Mouse (Mus musculus) bone marrow macrophage, adult 2 months (primary cell): ENCODE results near the gene Asgr1. TPM values are rescaled to one million over a fixed set of nuclear protein-coding genes. Genes with fewer than 3 reads are reported as not detected.

Experiments
- H3K27ac ChIP-seq: 2 replicates; pipeline ENCODE4 v1.5.1; 2012; ENCODE audit warnings: low read depth, low read length; ENCODE audit not compliant: insufficient read depth
- H3K4me1 ChIP-seq: 2 replicates; pipeline ENCODE4 v1.6.1; 2012; ENCODE audit warnings: low read length; ENCODE audit not compliant: control insufficient read depth, insufficient read depth
- H3K4me3 ChIP-seq: 2 replicates; pipeline ENCODE4 v1.5.1; 2012; ENCODE audit warnings: mild to moderate bottlenecking, low read length, moderate library complexity; ENCODE audit not compliant: insufficient read depth
- CTCF ChIP-seq: IDR thresholded peaks from 2 replicates; pipeline ENCODE4 v1.5.1; 2012; ENCODE audit warnings: low read depth, mild to moderate bottlenecking, low read length, moderate library complexity
- POLR2A ChIP-seq: IDR thresholded peaks from 2 replicates; pipeline ENCODE4 v1.6.1; 2012; ENCODE audit warnings: mild to moderate bottlenecking, low read depth, low read length, borderline replicate concordance
- polyA plus RNA-seq: library from polyadenylated mRNA; stranded (reverse); fragments of >200 nt; gene quantifications from 2 replicates; pipeline ENCODE4 v1.2.4, GENCODE M21; 2012; ENCODE audit not compliant: missing spikeins, insufficient read depth, insufficient read length

Asgr1 gene
- polyA plus RNA-seq, 1 experiment, result not detected

DNA sequence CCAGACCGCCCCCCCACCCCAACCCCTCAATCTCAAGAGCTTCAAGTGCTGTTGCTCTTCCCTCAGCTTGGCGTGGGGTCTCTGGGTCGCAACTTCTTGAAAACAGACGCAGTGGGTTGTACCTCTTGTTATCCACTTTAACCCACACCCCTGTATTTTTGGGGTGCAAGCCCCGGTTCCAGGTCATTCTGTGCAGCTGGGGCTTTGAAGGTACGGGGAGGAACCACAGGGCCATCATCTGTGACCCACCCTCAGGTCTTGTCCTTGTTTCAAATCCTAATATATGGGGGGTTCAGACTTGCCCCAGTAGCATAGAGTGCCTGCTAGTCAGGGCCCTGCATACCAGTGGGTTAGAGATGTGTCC, 29.8 kb upstream of the Asgr1 start:
- TF ChIP-seq CTCF (no peak), POLR2A (no peak)
- H3K27ac ChIP-seq, result no peak overlapping the region
- H3K4me3 ChIP-seq, result no peak overlapping the region
- H3K4me1 ChIP-seq, result peaks cover 10% of the 10 kb centered on the region

- TF ChIP-seq POLR2A (no peak), CTCF (no peak)
- Histone ChIP-seq H3K4me3 (no peak overlapping the region), H3K27ac (no peak overlapping the region), H3K4me1 (no peaks in the 10 kb centered on the region)
Observed at GRCm38 (mm10) chr11:70026689-70027088, 27.2 kb upstream of the Asgr1 start.

DNA sequence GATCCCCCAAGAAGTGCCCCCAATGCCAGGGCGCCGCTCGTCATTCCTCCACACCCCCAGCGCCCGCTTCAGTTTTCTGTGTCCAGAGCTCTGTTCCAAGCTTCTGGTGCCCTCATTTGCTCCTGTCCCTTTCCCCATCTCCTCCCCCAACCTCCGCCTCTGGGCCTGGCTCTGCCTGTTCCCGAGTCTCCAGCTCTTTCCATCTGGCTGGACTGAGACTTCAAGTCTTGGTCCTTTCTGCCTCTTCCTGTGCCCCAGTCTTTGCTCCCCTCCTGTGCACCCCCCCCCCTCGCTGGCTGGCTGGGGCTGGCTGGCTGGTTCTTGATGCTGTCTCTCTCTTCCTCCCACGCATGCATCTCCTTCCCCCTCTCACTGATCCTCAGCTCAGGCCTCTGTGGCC, 26.5 kb upstream of the Asgr1 start:
- TF ChIP-seq CTCF (no peak), POLR2A (no peak)
- Histone ChIP-seq H3K4me3 (no peak overlapping the region), H3K4me1 (no peaks in the 10 kb centered on the region), H3K27ac (no peak overlapping the region)

- Histone ChIP-seq H3K4me1 (no peaks in the 10 kb centered on the region), H3K4me3 (no peak overlapping the region), H3K27ac (no peak overlapping the region)
- no peak for TF ChIP-seq CTCF
- TF ChIP-seq POLR2A, result no peak
Observed at GRCm38 (mm10) chr11:70028401-70029129, 25.3 kb upstream of the Asgr1 start.

GRCm38 (mm10) chr11:70029130-70029801, 24.6 kb upstream of the Asgr1 start:
- no peak for TF ChIP-seq POLR2A
- no peak for TF ChIP-seq CTCF
- no peak overlapping the region for H3K27ac ChIP-seq
- peaks cover 3% of the 10 kb centered on the region for H3K4me1 ChIP-seq
- no peak overlapping the region for H3K4me3 ChIP-seq

DNA sequence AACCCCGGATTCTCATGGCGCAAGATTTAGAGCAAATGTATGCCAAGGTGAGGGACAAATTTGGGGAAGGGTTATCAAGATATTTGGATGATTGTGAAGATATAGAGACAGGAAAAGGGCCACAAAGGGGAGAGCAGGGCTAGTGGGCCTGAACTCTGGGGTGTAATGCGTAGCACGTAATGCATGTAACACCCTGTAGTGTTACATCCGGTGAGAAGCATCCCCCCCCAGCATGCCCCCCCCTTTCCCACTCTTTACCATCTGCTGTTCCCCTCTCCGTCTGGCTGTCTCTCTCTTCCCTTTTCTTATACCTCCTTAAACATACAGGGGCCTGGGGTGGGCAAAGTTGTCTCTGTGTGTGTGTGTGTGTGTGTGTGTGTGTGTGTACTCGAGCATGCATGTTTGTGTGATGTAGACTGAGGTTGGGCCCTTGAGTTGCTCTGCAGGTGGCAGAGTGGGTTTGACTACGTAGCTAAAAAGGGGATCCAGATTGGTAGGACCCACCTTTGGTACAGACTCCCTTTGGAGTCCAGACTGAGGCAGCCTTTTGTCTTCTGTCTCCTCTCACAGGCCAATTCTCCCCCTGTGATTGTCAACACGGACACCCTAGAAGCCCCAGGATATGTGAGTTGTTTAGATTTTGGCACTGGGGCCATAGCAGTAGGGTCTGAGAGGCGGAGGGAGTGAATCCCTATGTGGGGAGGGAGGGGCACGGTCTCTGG, 23.9 kb upstream of the Asgr1 start:
- H3K27ac ChIP-seq, result no peak overlapping the region
- peaks cover 3% of the 10 kb centered on the region for H3K4me1 ChIP-seq
- H3K4me3 ChIP-seq, result no peak overlapping the region
- TF ChIP-seq POLR2A, result no peak
- TF ChIP-seq CTCF, result no peak

DNA sequence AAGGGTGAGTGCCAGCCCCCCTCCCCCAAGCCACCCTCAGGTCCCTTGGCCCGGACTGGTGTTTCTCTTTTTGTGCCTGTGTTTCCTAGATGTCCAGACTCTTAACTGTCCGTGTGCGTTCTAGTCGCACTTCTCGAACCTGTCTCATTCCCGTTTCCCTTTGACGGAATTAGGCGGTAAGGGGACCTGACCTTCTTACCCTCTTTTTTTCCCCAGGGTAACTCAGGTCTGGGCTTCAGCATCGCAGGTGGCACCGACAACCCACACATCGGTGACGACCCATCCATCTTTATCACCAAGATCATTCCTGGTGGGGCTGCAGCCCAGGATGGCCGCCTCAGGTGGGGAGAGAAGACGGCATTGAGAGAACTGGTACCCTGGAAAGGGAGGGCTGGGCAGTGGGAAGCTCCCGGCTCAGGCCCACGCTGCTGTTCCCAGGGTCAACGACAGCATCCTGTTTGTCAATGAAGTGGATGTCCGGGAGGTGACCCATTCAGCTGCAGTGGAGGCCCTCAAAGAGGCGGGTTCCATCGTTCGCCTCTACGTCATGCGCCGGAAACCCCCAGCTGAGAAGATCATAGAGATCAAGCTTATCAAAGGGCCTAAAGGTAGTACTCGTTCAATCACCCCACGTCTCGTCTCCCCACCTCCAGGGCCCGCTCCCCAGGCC, 23.1 kb upstream of the Asgr1 start:
- Histone ChIP-seq H3K27ac (no peak overlapping the region), H3K4me1 (peaks cover 3% of the 10 kb centered on the region), H3K4me3 (no peak overlapping the region)
- no peak for TF ChIP-seq POLR2A
- TF ChIP-seq CTCF, result no peak

DNA sequence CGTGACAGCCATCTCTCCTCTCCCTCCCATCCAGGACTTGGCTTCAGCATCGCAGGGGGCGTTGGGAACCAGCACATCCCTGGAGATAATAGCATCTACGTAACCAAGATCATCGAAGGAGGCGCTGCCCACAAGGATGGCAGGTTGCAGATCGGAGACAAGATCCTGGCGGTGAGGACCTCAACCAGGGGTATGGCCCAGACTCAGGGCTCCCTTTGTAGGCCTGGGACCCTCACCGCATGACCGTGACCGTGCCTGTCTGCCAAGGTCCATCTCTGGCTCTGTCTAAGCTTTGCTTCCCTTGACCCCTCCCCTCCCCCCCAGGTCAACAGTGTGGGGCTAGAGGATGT, 22.6 kb upstream of the Asgr1 start:
- TF ChIP-seq POLR2A (no peak), CTCF (no peak)
- H3K27ac ChIP-seq, result no peak overlapping the region
- H3K4me1 ChIP-seq, result peaks cover 3% of the 10 kb centered on the region
- H3K4me3 ChIP-seq, result no peak overlapping the region

DNA sequence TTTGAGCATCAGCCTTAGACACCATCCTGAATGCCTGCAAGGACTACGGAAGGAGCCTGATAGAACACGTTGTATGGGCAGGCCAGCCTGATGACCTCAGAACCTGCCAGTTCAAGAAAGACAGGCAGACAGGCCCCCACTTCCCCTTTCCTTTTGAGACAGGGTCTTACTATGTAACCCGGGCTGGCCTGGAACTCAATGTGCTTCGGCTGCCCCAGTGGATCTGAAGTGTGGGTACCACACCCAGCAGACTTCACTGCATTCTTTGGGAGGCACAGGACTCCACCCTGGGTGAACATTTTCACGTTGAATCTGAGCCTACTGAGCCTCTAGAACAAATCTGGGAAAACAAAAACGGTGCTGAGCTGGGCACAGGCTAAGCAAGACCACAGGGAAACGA, 15.7 kb upstream of the Asgr1 start:
- TF ChIP-seq POLR2A, result no peak
- no peak for TF ChIP-seq CTCF
- Histone ChIP-seq H3K27ac (no peak overlapping the region), H3K4me3 (no peak overlapping the region), H3K4me1 (peaks cover 8% of the 10 kb centered on the region)

DNA sequence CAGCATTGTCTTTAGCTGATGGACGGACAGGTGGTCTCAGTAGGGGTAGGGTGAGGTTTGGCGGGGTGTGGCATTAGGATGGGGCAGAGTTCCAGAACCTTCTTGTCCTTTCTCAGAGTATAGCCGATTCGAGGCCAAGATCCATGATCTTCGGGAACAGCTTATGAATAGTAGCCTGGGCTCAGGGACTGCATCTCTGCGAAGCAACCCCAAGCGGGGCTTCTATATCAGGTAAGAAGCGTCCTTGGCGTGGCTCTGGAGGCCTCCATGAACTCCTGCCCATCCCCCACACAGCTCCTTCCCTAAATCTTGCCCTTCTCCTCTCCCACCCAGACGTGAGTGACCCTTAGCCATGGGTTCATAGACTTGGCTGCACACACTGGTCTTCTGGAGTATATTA, 14.3 kb upstream of the Asgr1 start:
- no peak for TF ChIP-seq POLR2A
- TF ChIP-seq CTCF, result no peak

GRCm38 (mm10) chr11:70040184-70040583, 13.7 kb upstream of the Asgr1 start:
- TF ChIP-seq POLR2A, result no peak
- no peak for TF ChIP-seq CTCF
- Histone ChIP-seq H3K27ac (no peak overlapping the region), H3K4me3 (no peak overlapping the region), H3K4me1 (peaks cover 5% of the 10 kb centered on the region)

More for the DNA sequence above, 14.3 kb upstream of the Asgr1 start:
- H3K4me1 ChIP-seq, result peaks cover 5% of the 10 kb centered on the region
- no peak overlapping the region for H3K4me3 ChIP-seq
- H3K27ac ChIP-seq, result no peak overlapping the region
